Mouse (Mus musculus) MEL (cell line): ENCODE data around the gene Ccdc162. TPM values are rescaled to one million over a fixed set of nuclear protein-coding genes. Genes with fewer than 3 reads are reported as not detected.

Source experiments
- DNase-seq: peaks from one replicate; pipeline ENCODE4 v3.0.0; 2011; ENCODE audit warnings: low read depth, low spot score
- H3K27ac ChIP-seq: 2 replicates; pipeline ENCODE4 v1.5.1; 2012; ENCODE audit warnings: low read depth, mild to moderate bottlenecking, control low read depth, low read length, moderate library complexity; ENCODE audit not compliant: control insufficient read depth
- H3K27me3 ChIP-seq, 2 experiments: fragments of 150-350 bp in 1 of 2; sonication (generic) in 1 of 2; 2 replicates each; pipeline ENCODE4 v1.6.1; 2012; ENCODE audit warnings: low read length in 2 of 2, mild to moderate bottlenecking in 2 of 2, improper control_type of control experiment in 1 of 2, moderate library complexity in 1 of 2; ENCODE audit not compliant: insufficient read depth in 2 of 2, control insufficient read depth in 1 of 2
- H3K36me3 ChIP-seq, 2 experiments: 2 replicates each; pipeline ENCODE4 v1.6.1; 2012 to 2014; ENCODE audit warnings: low read length in 2 of 2, improper control_type of control experiment in 1 of 2, inconsistent platforms in 1 of 2, mild to moderate bottlenecking in 1 of 2; ENCODE audit not compliant: insufficient read depth in 2 of 2, control insufficient read depth in 1 of 2
- H3K4me1 ChIP-seq, 2 experiments: fragments of 150-350 bp in 1 of 2; sonication (generic) in 1 of 2; 2 replicates each; pipeline ENCODE4 v1.6.1; 2012; ENCODE audit warnings: low read length in 2 of 2, improper control_type of control experiment in 1 of 2, mild to moderate bottlenecking in 1 of 2; ENCODE audit not compliant: insufficient read depth in 2 of 2, control insufficient read depth in 1 of 2
- H3K4me3 ChIP-seq, 2 experiments: fragments of 150-350 bp in 1 of 2; sonication (generic) in 1 of 2; 2 replicates each; pipeline ENCODE4 v1.5.1; 2012; ENCODE audit warnings: low read depth in 2 of 2, low read length in 2 of 2, mild to moderate bottlenecking in 2 of 2, moderate library complexity in 2 of 2, control low read depth in 1 of 2, improper control_type of control experiment in 1 of 2; ENCODE audit not compliant: control insufficient read depth in 1 of 2, insufficient read depth in 1 of 2
- H3K79me2 ChIP-seq: 2 replicates; pipeline ENCODE4 v1.6.1; 2012; ENCODE audit warnings: mild to moderate bottlenecking, low read length, moderate library complexity; ENCODE audit not compliant: control insufficient read depth, poor library complexity, insufficient read depth
- H3K9ac ChIP-seq: 2 replicates; pipeline ENCODE4 v1.6.1; 2012; ENCODE audit warnings: low read depth, mild to moderate bottlenecking, control low read depth, low read length, moderate library complexity; ENCODE audit not compliant: control insufficient read depth, poor library complexity, severe bottlenecking
- H3K9me3 ChIP-seq: fragments of 150-350 bp; sonication (generic); replicated peaks from 2 replicates; pipeline ENCODE4 v1.6.1; 2012; ENCODE audit warnings: mild to moderate bottlenecking, low read length, improper control_type of control experiment, moderate library complexity; ENCODE audit not compliant: insufficient read depth
- BHLHE40 ChIP-seq: IDR thresholded peaks from 2 replicates; pipeline ENCODE4 v1.6.1; 2012; ENCODE audit warnings: low read depth, mild to moderate bottlenecking, inconsistent platforms, low read length, improper control_type of control experiment, borderline replicate concordance
- CTCF ChIP-seq, 3 experiments: IDR thresholded peaks in 2 of 3; conservative IDR thresholded peaks in 1 of 3; 2 replicates each; pipeline ENCODE4 v1.5.1; 2011 to 2012; ENCODE audit warnings: low read length in 3 of 3, low read depth in 2 of 3, mild to moderate bottlenecking in 2 of 3, improper control_type of control experiment in 1 of 3, inconsistent platforms in 1 of 3, mixed read lengths in 1 of 3, moderate library complexity in 1 of 3; ENCODE audit not compliant: control insufficient read depth in 1 of 3, insufficient read depth in 1 of 3, poor library complexity in 1 of 3, severe bottlenecking in 1 of 3
- E2F4 ChIP-seq: IDR thresholded peaks from 2 replicates; pipeline ENCODE4 v1.6.1; 2011; ENCODE audit warnings: low read depth, low read length, improper control_type of control experiment, borderline replicate concordance
- EP300 ChIP-seq, 2 experiments: IDR thresholded peaks; 2 replicates each; pipeline ENCODE4 v1.6.1; 2011; ENCODE audit warnings: improper control_type of control experiment in 2 of 2, low read length in 2 of 2, low read depth in 1 of 2, mild to moderate bottlenecking in 1 of 2
- ETS1 ChIP-seq: IDR thresholded peaks from 2 replicates; pipeline ENCODE4 v1.6.1; 2012; ENCODE audit warnings: low read depth, mild to moderate bottlenecking, inconsistent platforms, low read length, improper control_type of control experiment, moderate library complexity
- HCFC1 ChIP-seq: IDR thresholded peaks from 2 replicates; pipeline ENCODE4 v1.6.1; 2012; ENCODE audit warnings: low read depth, mild to moderate bottlenecking, inconsistent platforms, low read length, improper control_type of control experiment, moderate library complexity
- KAT2A ChIP-seq: conservative IDR thresholded peaks from 2 replicates; pipeline ENCODE4 v1.6.1; 2012; ENCODE audit warnings: low read depth, low read length, improper control_type of control experiment, inconsistent platforms
- MAFK ChIP-seq: IDR thresholded peaks from 2 replicates; pipeline ENCODE4 v1.6.1; 2011; ENCODE audit warnings: low read depth, mild to moderate bottlenecking, low read length, improper control_type of control experiment, borderline replicate concordance
- MAZ ChIP-seq: IDR thresholded peaks from 2 replicates; pipeline ENCODE4 v1.6.1; 2012; ENCODE audit warnings: low read depth, mild to moderate bottlenecking, inconsistent platforms, low read length, improper control_type of control experiment
- MEF2A ChIP-seq: IDR thresholded peaks from 2 replicates; pipeline ENCODE4 v1.6.1; 2014; ENCODE audit warnings: low read depth, mild to moderate bottlenecking, inconsistent platforms, low read length, improper control_type of control experiment; ENCODE audit not compliant: poor library complexity, insufficient replicate concordance, severe bottlenecking; ENCODE audit errors: extremely low read depth
- MXI1 ChIP-seq: IDR thresholded peaks from 2 replicates; pipeline ENCODE4 v1.6.1; 2011; ENCODE audit warnings: mild to moderate bottlenecking, low read depth, low read length, improper control_type of control experiment
- MYB ChIP-seq: IDR thresholded peaks from 2 replicates; pipeline ENCODE4 v1.6.1; 2011; ENCODE audit warnings: mild to moderate bottlenecking, low read depth, low read length, improper control_type of control experiment
- MYC ChIP-seq: IDR thresholded peaks from 2 replicates; pipeline ENCODE4 v1.6.1; 2011; ENCODE audit warnings: low read depth, mild to moderate bottlenecking, low read length, improper control_type of control experiment, moderate library complexity
- NELFE ChIP-seq: IDR thresholded peaks from 2 replicates; pipeline ENCODE4 v1.6.1; 2011; ENCODE audit warnings: low read depth, low read length, improper control_type of control experiment
- POLR2AphosphoS5 ChIP-seq: IDR thresholded peaks from 2 replicates; pipeline ENCODE4 v1.6.1; 2012; ENCODE audit warnings: low read depth, borderline replicate concordance, mild to moderate bottlenecking, inconsistent platforms, low read length, moderate library complexity, mixed read lengths
- RAD21 ChIP-seq: IDR thresholded peaks from 2 replicates; pipeline ENCODE4 v1.6.1; 2011; ENCODE audit warnings: mild to moderate bottlenecking, low read depth, low read length, improper control_type of control experiment
- RCOR1 ChIP-seq: IDR thresholded peaks from 2 replicates; pipeline ENCODE4 v1.6.1; 2012; ENCODE audit warnings: low read depth, mild to moderate bottlenecking, inconsistent platforms, low read length, improper control_type of control experiment
- SIN3A ChIP-seq: IDR thresholded peaks from 2 replicates; pipeline ENCODE4 v1.6.1; 2012; ENCODE audit warnings: low read length, improper control_type of control experiment, inconsistent platforms
- SMC3 ChIP-seq: IDR thresholded peaks from 2 replicates; pipeline ENCODE4 v1.6.1; 2011; ENCODE audit warnings: low read depth, low read length, improper control_type of control experiment
- TBP ChIP-seq: IDR thresholded peaks from 2 replicates; pipeline ENCODE4 v1.8.0; 2011; ENCODE audit warnings: low read depth, low read length, improper control_type of control experiment
- USF1 ChIP-seq: IDR thresholded peaks from 2 replicates; pipeline ENCODE4 v1.6.1; 2014; ENCODE audit warnings: low read depth, mild to moderate bottlenecking, inconsistent platforms, low read length, improper control_type of control experiment, moderate library complexity
- ZC3H11A ChIP-seq: IDR thresholded peaks from 2 replicates; pipeline ENCODE4 v1.6.1; 2012; ENCODE audit warnings: low read depth, mild to moderate bottlenecking, inconsistent platforms, low read length, improper control_type of control experiment
- ZKSCAN1 ChIP-seq: IDR thresholded peaks from 2 replicates; pipeline ENCODE4 v1.6.1; 2012; ENCODE audit warnings: low read depth, mild to moderate bottlenecking, inconsistent platforms, low read length, improper control_type of control experiment, moderate library complexity
- ZNF384 ChIP-seq: IDR thresholded peaks from 2 replicates; pipeline ENCODE4 v1.6.1; 2012; ENCODE audit warnings: low read depth, mild to moderate bottlenecking, inconsistent platforms, low read length, improper control_type of control experiment
- polyA plus RNA-seq, 2 experiments: library from polyadenylated mRNA; stranded (reverse) in 1 of 2; unstranded in 1 of 2; fragments of >175 nt in 1 of 2; fragments of >200 nt in 1 of 2; gene quantifications; 2 replicates each; pipeline versions ENCODE4 v1.2.1 to v1.2.4; 2012; ENCODE audit warnings: low replicate concordance in 2 of 2, low read depth in 1 of 2; ENCODE audit not compliant: insufficient read length in 2 of 2, insufficient read depth in 1 of 2, missing spikeins in 1 of 2
- total RNA-seq: library from RNA; depleted of rRNA; stranded (reverse); fragments of 300-350 nt; gene quantifications from 2 replicates; pipeline ENCODE4 v1.2.3, GENCODE M21; 2012

Ccdc162 gene
- total and polyA plus RNA-seq, 3 experiments, result 0.06 TPM; not detected in 2

GRCm38 (mm10) chr10:41615487-41615886 lies 100.9 kb downstream of the Ccdc162 start:
- no peak overlapping the region for H3K9ac ChIP-seq
- H3K27ac ChIP-seq, result no peak overlapping the region
- no peak overlapping the region for H3K4me3 ChIP-seq
- no peaks in the 10 kb centered on the region for H3K79me2 ChIP-seq
- peak; percentile 10 for DNase-seq
- no peaks in the 10 kb centered on the region for H3K36me3 ChIP-seq
- peaks cover 0 to 4% of the 10 kb centered on the region in 2 experiments; a peak in 2 of 4 replicates for H3K27me3 ChIP-seq
- no peak for TF ChIP-seq ZC3H11A
- no peak for TF ChIP-seq ETS1
- TF ChIP-seq KAT2A, result no peak
- no peak for TF ChIP-seq MYB
- TF ChIP-seq POLR2AphosphoS5, result no peak
- TF ChIP-seq HCFC1, result no peak
- no peak for TF ChIP-seq SIN3A
- TF ChIP-seq MYC, result no peak
- no peak for TF ChIP-seq NELFE
- TF ChIP-seq MXI1, result no peak
- TF ChIP-seq MAZ, result no peak
- no peak for TF ChIP-seq RCOR1
- no peaks in the 10 kb centered on the region for H3K9me3 ChIP-seq
- H3K4me1 ChIP-seq, result no peaks in the 10 kb centered on the region

DNA sequence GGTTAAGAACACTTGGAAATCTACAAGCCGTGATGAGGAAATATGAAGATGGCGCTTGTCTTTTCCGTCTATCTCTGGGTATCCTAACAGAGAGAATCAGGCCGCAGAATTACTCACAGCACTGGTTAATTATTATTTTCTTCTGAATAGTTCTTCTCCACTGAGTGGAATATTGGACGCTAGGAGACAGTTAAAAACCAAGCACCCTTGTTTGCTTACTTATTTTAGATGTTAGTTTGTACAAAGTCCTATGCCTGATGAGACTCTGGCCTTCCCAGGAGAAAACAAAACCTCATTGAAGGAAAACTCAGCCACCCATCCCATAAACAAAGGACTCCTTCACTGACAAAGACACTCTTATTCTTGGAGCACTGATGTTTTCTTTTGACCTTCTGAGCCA lies 104.5 kb downstream of the Ccdc162 start:
- Histone ChIP-seq H3K9ac (no peak overlapping the region), H3K27me3 (peaks cover 3 to 13% of the 10 kb centered on the region in 2 experiments; a peak in 2 of 4 replicates), H3K9me3 (no peaks in the 10 kb centered on the region), H3K4me3 (no peak overlapping the region), H3K79me2 (no peaks in the 10 kb centered on the region), H3K27ac (no peak overlapping the region)
- no peak for DNase-seq
- TF ChIP-seq HCFC1 (no peak), MYC (no peak), MYB (no peak), E2F4 (no peak), MAFK (no peak), USF1 (no peak), ETS1 (no peak), ZKSCAN1 (no peak), KAT2A (no peak), SMC3 (no peak), ZNF384 (no peak), BHLHE40 (no peak), ZC3H11A (no peak), MEF2A (no peak), CTCF (IDR thresholded peaks at IDR 0.05 in 2 of 3, conservative IDR thresholded peaks at IDR 0.05 in 1 of 3; ENCODE audit: control insufficient read depth in 1 of 3, insufficient read depth in 1 of 3, low read depth in 2 of 3, low read length in 3 of 3, poor library complexity in 1 of 3, severe bottlenecking in 1 of 3) (no peak), RAD21 (no peak), EP300 (IDR thresholded peaks at IDR 0.05; ENCODE audit: low read depth in 1 of 2, low read length in 2 of 2) (no peak), MXI1 (no peak), TBP (no peak), NELFE (no peak)
- TF ChIP-seq, all 39 proteins: peak for 0
- Histone ChIP-seq H3K36me3 (no peaks in the 10 kb centered on the region), H3K4me1 (no peaks in the 10 kb centered on the region)
